Mouse (Mus musculus): ENCODE measurements around the gene Arnt.
A peak's percentile ranks its signal among the peaks of the same experiment; 100 is the strongest.
"Not testable (repeated sequence)": the region's sequence is repeated elsewhere in the genome, so short reads cannot be mapped to it uniquely, and the experiment has no call there.

Gene Arnt

GRCm38 (mm10) chr3:95434136-95434982 is at the start of gene Arnt:
Gene Arnt, plus strand, starts transcription at chr3:95434388.
- peak; percentile 95 for DNase-seq (ENCODE audit: low read depth, low spot score)

- no peak for DNase-seq (ENCODE audit: low read depth, low spot score)
Observed at GRCm38 (mm10) chr3:95385401-95386075, 48.6 kb upstream of the Arnt start.

GRCm38 (mm10) chr3:95394385-95394784 is 39.8 kb upstream of the Arnt start:
- DNase-seq (ENCODE audit: low read depth, low spot score) = no peak

GRCm38 (mm10) chr3:95402741-95403140 is 31.4 kb upstream of the Arnt start, which contains the start of gene 4930558C23Rik:
Gene 4930558C23Rik, minus strand, starts transcription at chr3:95402841.
- DNase-seq (ENCODE audit: low read depth, low spot score) = no peak

- DNase-seq (ENCODE audit: low read depth, low spot score) = no peak
Observed at GRCm38 (mm10) chr3:95407728-95408127, 26.5 kb upstream of the Arnt start.

GRCm38 (mm10) chr3:95408852-95409251 is 25.3 kb upstream of the Arnt start:
- DNase-seq (ENCODE audit: low read depth, low spot score) = no peak

DNA sequence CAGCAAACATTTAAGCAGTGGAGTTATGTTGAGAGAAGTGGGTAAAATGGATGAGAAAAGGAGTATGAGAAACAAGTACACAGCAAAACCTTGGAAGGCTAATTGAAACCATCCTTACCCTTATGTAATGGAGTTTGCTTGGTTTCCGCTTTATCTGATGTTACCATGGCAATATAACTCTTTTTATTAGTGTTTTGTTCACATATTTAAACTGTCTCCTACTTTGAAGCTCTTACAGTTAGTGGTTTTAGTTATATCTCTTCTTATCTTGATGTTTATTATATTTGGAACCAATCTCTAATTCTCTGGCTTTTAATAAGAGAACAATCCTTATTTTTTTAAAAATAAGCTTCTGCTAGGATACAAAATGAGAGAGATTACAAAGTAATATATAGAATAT is 21.9 kb upstream of the Arnt start:
- DNase-seq (ENCODE audit: low read depth, low spot score) = no peak

DNA sequence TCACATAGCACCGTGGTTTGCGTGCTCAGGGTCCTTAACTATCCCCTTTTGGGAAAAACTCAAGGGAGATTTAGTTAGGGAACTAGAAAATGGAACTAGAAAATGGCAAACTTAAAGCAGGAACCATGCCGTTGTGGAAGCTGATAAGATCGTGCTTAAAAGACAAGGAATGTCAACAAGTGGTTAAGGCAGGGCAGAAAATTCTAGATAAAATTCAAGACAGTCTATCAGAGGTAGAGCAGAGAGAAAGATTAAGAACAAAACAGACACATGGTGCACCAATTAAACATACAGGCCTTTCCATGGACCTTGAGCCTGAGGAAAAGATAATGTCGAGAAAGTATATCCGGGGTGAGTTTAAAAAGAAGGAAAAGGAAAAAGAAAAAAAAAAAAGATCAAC is 16.3 kb upstream of the Arnt start:
- DNase-seq (ENCODE audit: low read depth, low spot score) = no peak

DNA sequence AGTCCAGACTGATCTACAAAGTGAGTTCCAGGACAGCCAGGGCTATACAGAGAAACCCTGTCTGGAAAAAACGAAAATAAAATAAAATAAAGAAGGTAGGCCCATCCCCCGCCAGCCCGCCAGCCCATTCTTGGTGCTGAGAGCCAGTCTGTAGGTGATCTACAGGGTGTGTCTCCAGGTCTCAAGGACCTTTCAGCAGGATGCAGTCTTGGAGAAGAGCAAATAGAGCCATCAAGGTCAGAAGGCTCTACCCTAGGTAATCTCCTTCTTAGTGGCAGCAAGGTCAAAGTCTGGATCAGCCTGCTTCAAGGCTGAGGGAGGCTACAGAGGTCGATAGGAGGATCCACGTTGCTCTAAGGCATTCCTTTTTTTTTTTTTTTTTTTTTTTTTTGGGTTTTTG is 7.7 kb upstream of the Arnt start:
- DNase-seq (ENCODE audit: low read depth, low spot score) = not testable (repeated sequence)

- DNase-seq (ENCODE audit: low read depth, low spot score) = not testable (repeated sequence)
Observed at GRCm38 (mm10) chr3:95427117-95427890, 6.9 kb upstream of the Arnt start.

DNA sequence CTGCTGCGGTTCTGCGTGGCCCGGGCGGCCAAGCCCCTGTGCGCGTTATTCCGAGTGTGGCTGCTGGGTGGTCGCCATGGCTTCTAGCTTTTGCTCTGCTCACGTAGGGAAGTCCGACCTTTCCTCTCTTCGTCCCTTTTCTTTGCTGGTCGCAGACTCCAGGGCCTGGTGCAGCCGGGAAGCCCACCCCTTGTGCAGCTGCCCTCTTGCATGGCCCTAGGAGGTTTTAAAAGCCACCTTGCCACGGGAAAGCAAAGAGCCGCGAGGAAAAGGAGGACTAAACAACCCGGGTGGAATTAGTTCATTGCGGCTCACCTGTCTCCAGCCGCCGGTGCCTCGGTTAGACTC is 6.3 kb upstream of the Arnt start:
- not testable (repeated sequence) for DNase-seq (ENCODE audit: low read depth, low spot score)

DNA sequence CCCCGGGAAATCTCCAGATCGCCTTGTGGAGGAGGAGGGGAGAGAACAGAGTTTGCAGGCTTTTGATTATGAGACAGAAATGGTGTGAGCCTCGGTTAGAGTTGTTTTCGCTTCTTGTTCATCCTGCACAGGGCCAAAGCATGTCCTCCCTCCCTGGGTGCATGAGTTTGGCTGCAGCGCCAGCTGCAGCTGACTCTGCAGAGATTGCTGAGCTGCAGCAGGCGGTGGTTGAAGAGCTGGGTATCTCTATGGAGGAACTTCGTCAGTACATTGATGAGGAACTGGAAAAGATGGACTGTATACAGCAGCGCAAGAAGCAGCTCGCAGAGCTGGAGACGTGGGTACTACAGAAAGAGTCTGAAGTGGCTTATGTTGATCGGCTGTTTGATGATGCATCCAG is 5.8 kb upstream of the Arnt start:
- not testable (repeated sequence) for DNase-seq (ENCODE audit: low read depth, low spot score)

- DNase-seq (ENCODE audit: low read depth, low spot score) = no peak
Observed at GRCm38 (mm10) chr3:95433301-95433915, 780 bp upstream of the Arnt start.

DNA sequence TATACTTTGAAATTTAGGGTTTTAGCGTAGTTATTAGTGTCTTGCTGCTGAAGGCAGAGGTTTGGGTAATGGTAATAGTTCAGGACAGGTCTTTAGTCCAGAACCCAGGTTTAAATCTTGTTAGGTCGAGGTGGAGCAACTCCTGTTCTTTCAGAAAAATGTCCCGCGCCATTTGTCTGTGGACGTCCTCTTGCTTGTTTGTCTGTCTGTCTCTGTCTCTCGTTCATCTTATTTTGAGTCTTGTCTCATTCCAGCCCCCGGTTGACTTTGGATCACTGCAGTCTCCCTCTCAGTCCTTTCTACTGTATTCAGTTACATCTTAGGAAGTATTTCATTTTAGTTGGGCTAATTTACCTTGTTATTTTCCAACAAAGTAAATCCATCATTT is 789 bp downstream of the Arnt start:
- DNase-seq (ENCODE audit: low read depth, low spot score) = no peak

DNA sequence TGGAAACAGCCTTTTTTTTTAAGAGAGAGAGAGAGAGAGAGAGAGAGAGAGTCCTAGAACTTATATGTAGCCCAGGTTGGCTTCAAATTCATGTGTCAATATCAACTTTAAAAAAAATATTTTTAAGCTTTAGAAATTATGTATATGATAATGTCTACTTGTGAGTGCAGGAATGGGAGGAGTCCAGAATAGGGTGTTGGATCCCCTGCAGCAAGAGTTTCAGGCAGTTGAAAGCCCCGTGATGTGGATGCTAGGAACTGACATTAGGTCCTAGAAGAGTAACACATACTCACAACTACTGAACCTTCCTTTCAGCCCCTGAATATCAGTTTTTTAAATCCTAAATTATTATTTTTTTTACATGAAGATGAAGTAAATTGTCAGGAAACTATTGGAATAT is 1.4 kb downstream of the Arnt start:
- no peak for DNase-seq (ENCODE audit: low read depth, low spot score)

DNA sequence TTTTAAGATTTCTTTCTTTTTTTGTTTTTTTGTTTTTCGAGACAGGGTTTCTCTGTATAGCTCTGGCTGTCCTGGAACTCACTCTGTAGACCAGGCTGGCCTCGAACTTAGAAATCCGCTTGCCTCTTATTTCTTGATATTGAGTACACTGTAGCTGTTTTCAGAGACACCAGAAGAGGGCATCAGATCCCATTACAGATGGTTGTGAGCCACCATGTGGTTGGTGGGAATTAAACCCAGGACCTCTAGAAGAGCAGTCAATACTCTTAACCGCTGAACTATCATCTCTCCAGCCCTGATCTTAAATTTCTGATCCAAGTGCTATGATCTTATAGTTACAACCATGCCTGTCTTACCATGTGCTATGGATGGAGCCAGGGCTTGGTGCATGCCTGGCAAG is 4.4 kb downstream of the Arnt start:
- not testable (repeated sequence) for DNase-seq (ENCODE audit: low read depth, low spot score)

- no peak for DNase-seq (ENCODE audit: low read depth, low spot score)
Observed at GRCm38 (mm10) chr3:95439670-95440069, 5.5 kb downstream of the Arnt start.

GRCm38 (mm10) chr3:95442406-95443117 is 8.4 kb downstream of the Arnt start:
- DNase-seq (ENCODE audit: low read depth, low spot score) = no peak

DNA sequence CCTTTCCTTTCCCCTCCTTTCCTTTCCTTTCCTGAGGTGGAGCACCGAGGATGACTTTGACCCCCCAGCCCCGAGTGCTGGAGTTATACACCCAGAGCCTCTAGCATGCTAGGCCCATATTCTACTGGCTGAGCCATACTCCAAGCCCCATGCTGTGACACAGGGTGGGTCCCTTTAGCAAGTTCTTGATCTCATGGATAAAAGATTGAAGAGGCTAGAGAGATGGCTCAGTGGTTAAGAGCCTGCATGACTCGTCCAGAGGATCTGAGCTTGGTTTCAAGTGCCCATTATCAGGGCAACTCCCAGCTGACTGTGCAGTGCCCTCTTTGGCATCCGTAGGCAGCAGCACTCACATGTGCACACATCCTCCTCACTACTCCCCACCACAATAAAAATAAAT is 11.1 kb downstream of the Arnt start:
- no peak for DNase-seq (ENCODE audit: low read depth, low spot score)

GRCm38 (mm10) chr3:95450408-95450807 is 16.2 kb downstream of the Arnt start:
- DNase-seq (ENCODE audit: low read depth, low spot score) = peak; percentile 36

DNA sequence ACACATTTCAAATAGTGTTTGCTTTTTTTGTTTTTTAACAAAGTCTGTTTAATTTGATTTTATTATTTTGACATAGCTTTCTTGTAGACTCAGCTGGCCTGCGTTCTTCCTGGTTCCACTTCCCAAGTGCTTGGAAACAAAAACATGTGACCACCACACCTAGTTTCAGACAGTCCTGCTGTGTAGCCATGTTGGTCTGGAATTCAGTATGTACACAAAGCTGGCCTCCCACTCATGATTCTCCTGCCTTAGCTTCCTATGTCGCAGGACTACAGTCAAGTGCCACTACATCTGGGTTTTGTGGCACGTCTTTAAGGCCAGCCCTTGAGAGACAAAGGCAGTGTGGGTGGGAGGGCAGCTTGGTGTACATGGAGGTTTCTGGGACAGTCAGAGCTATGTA is 16.7 kb downstream of the Arnt start:
- no peak for DNase-seq (ENCODE audit: low read depth, low spot score)
